In the genomic region with DNA sequence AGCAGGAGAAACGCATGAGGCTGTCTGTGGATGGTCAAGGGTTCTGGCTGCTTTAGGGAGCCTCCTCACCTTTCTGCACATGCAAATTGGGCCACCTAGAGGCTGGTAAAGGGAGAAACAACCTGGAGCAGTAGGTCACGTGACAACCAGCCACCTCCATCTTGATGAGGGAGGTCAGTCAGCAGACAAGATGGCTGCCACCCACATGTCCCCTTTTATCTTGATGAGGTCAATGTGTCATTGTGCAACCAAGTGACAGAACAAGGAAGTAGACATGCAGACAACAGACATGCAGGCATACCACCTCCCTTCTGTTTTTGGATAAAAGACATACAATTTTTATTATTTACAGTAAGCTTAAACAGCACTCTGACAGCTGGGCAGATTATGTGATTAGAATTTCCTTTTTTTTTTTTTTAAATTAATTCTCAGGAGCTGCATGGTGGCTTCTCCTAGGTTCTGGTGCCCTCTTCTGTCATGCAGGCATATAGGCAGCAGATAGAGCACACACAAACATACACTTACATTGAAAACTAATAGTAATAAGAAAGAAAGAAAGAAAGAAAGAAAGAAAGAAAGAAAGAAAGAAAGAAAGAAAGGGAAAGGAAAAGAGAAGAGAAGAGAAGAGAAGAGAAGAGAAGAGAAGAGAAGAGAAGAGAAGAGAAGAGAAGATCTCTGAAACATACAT, we compare ENCODE assay signal across 11 mouse cellular contexts. TPM values are rescaled to one million over a fixed set of nuclear protein-coding genes. Genes with fewer than 3 reads are reported as not detected.
A peak's percentile ranks its signal among the peaks of the same experiment; 100 is the strongest.
DNase-seq lines count a peak whose midpoint lies in the region; ATAC-seq and TF ChIP-seq lines count a peak whose summit lies in the region.
"Had no signal": no experiment of that assay in that cellular context is flagged by ENCODE, and none has a peak within 500 bp of the region (broad histone marks: within the 10 kb centered on the region; RNA-seq: fewer than 3 reads in every experiment).

No protein-coding gene starts in this region.

- H3K36me3 ChIP-seq in intestine, postnatal 0 days (ENCODE audit: control insufficient read depth, insufficient read depth): no peaks in the 10 kb centered on the region
- no peaks in the 10 kb centered on the region for H3K36me3 ChIP-seq in intestine, embryonic 15.5 days
- H3K36me3 ChIP-seq in CH12.LX (replicated peaks in 1 of 2; ENCODE audit: control insufficient read depth in 1 of 2, insufficient read depth in 1 of 2, low read length in 1 of 2): no peaks in the 10 kb centered on the region
- no peaks in the 10 kb centered on the region for H3K36me3 ChIP-seq in liver, postnatal 0 days (replicated peaks; ENCODE audit: insufficient read depth, low read length)

- H3K4me1 ChIP-seq in intestine, postnatal 0 days (replicated peaks; ENCODE audit: control insufficient read depth, insufficient read depth, low read length): no peaks in the 10 kb centered on the region
- H3K4me1 ChIP-seq in intestine, embryonic 15.5 days (replicated peaks): no peaks in the 10 kb centered on the region
- H3K4me1 ChIP-seq in CH12.LX (ENCODE audit: control insufficient read depth in 1 of 2, insufficient read depth in 2 of 2): no peaks in the 10 kb centered on the region
- H3K4me1 ChIP-seq in liver, postnatal 0 days (ENCODE audit: insufficient read depth): no peaks in the 10 kb centered on the region

- no peaks in the 10 kb centered on the region for H3K9me3 ChIP-seq in intestine, postnatal 0 days (ENCODE audit: control insufficient read depth)
- H3K9me3 ChIP-seq in intestine, embryonic 15.5 days: no peaks in the 10 kb centered on the region
- H3K9me3 ChIP-seq in CH12.LX (replicated peaks; ENCODE audit: low read length): no peaks in the 10 kb centered on the region
- no peaks in the 10 kb centered on the region for H3K9me3 ChIP-seq in liver, postnatal 0 days (ENCODE audit: low read length)

- ATAC-seq in intestine, postnatal 0 days: no peak
- no peak for ATAC-seq in intestine, embryonic 15.5 days
- ATAC-seq in liver, postnatal 0 days: peak; percentile 48; the same call in 1 of the 2 replicates
- no peak for ATAC-seq in megakaryocyte-erythroid progenitor cell, adult 5-6 weeks (replicated peaks; ENCODE audit: low FRiP score, low TSS enrichment, poor library complexity, severe bottlenecking)

- in situ Hi-C loops in CH12.LX (cut with MboI; ENCODE audit: low pct_ligation_motif_present, low pct_unique_long_range_greater_than_20kb, low sequenced_read_pairs): no loop called here

- TF ChIP-seq POLR2A in CH12.LX (IDR thresholded peaks at IDR 0.05; ENCODE audit: low read depth, low read length): no peak

- H3K9ac ChIP-seq in intestine, postnatal 0 days (ENCODE audit: low read depth, low read length): no peak overlapping the region
- H3K9ac ChIP-seq in intestine, embryonic 15.5 days: no peak overlapping the region
- H3K9ac ChIP-seq in CH12.LX (ENCODE audit: insufficient read depth, low read depth): no peak overlapping the region
- no peak overlapping the region for H3K9ac ChIP-seq in liver, postnatal 0 days (replicated peaks)

- WGBS in intestine, postnatal 0 days: 80% methylated on average over 2 of the region's 2 CpGs
- WGBS in intestine, embryonic 15.5 days: 91% methylated on average over 2 of the region's 2 CpGs
- 76% methylated on average over 2 of the region's 2 CpGs for WGBS in liver, postnatal 0 days (ENCODE audit: insufficient replicate concordance)

- no peak overlapping the region for H3K27ac ChIP-seq in intestine, postnatal 0 days (ENCODE audit: low read depth, low read length)
- no peak overlapping the region for H3K27ac ChIP-seq in intestine, embryonic 15.5 days
- no peak overlapping the region for H3K27ac ChIP-seq in CH12.LX (ENCODE audit: insufficient read depth, low read depth)
- H3K27ac ChIP-seq in liver, postnatal 0 days (ENCODE audit: low read depth): no peak overlapping the region

- H3K27me3 ChIP-seq in intestine, postnatal 0 days (replicated peaks; ENCODE audit: control insufficient read depth, insufficient read depth, low read length): no peaks in the 10 kb centered on the region
- no peaks in the 10 kb centered on the region for H3K27me3 ChIP-seq in intestine, embryonic 15.5 days (replicated peaks)
- no peaks in the 10 kb centered on the region for H3K27me3 ChIP-seq in CH12.LX (replicated peaks)
- no peaks in the 10 kb centered on the region for H3K27me3 ChIP-seq in liver, postnatal 0 days (ENCODE audit: insufficient read depth, low read length)

- no peaks in the 10 kb centered on the region for H3K79me2 ChIP-seq in CH12.LX (replicated peaks; ENCODE audit: control insufficient read depth, extremely low read depth, insufficient read depth, poor library complexity, severe bottlenecking)

- H3K4me2 ChIP-seq in intestine, postnatal 0 days (replicated peaks; ENCODE audit: low read depth): no peak overlapping the region
- H3K4me2 ChIP-seq in intestine, embryonic 15.5 days (replicated peaks): no peak overlapping the region
- H3K4me2 ChIP-seq in CH12.LX (ENCODE audit: insufficient read depth, low read depth, poor library complexity, severe bottlenecking): no peak overlapping the region
- H3K4me2 ChIP-seq in liver, postnatal 0 days (ENCODE audit: low read depth, low read length): no peak overlapping the region

- DNase-seq in CH12.LX (ENCODE audit: extremely low read depth): peak; percentile 86
- peak; percentile 86 for DNase-seq in adipocyte (ENCODE audit: low spot score)
- DNase-seq in liver, postnatal 0 days: no peak
- DNase-seq in adrenal gland, adult 2 months: no peak
- DNase-seq in layer of hippocampus, adult 11-12 months (ENCODE audit: low spot score): no peak
- DNase-seq: kidney, adult 11 months; lung, postnatal 36 days had no signal

- peak; percentile 48 for TF ChIP-seq CTCF in intestine, postnatal 0 days (IDR thresholded peaks at IDR 0.05; ENCODE audit: low read depth)
- peak in 1 of 2 experiments; percentile 32; a peak in 2 of 4 replicates for TF ChIP-seq CTCF in CH12.LX (conservative IDR thresholded peaks at IDR 0.05 in 1 of 2, IDR thresholded peaks at IDR 0.05 in 1 of 2; ENCODE audit: low read depth in 2 of 2, low read length in 2 of 2)
- TF ChIP-seq CTCF in liver, postnatal 0 days (IDR thresholded peaks at IDR 0.05; ENCODE audit: low read depth): no peak

- peak; percentile 0 for TF ChIP-seq RAD21 in CH12.LX (IDR thresholded peaks at IDR 0.05; ENCODE audit: low read depth, low read length)

- H3K4me3 ChIP-seq in intestine, postnatal 0 days (ENCODE audit: low read depth, low read length): no peak overlapping the region
- H3K4me3 ChIP-seq in intestine, embryonic 15.5 days (replicated peaks): no peak overlapping the region
- no peak overlapping the region for H3K4me3 ChIP-seq in CH12.LX (replicated peaks in 1 of 3; ENCODE audit: low read depth in 2 of 3, low read length in 2 of 3, poor library complexity in 1 of 3)
- no peak overlapping the region for H3K4me3 ChIP-seq in liver, postnatal 0 days (ENCODE audit: low read depth, low read length)

- dilution Hi-C loops in CH12.LX (cut with MboI; ENCODE audit: extremely low pct_ligation_motif_present, extremely low pct_unique_long_range_greater_than_20kb, low sequenced_read_pairs): no loop called here

- no peak for TF ChIP-seq EP300 in CH12.LX (IDR thresholded peaks at IDR 0.05; ENCODE audit: low read length)
- TF ChIP-seq EP300 in liver, postnatal 0 days (IDR thresholded peaks at IDR 0.05; ENCODE audit: low read depth): no peak

TF ChIP-seq in CH12.LX, 34 proteins besides CTCF, POLR2A, EP300 and RAD21 (continues in another document):
- TF ChIP-seq IRF4 (IDR thresholded peaks at IDR 0.05; ENCODE audit: low read depth, low read length): no peak
- no peak for TF ChIP-seq MAFK (IDR thresholded peaks at IDR 0.05; ENCODE audit: insufficient replicate concordance, low read length)
- TF ChIP-seq E2F4 (IDR thresholded peaks at IDR 0.05; ENCODE audit: insufficient replicate concordance, low read depth, low read length): no peak
- no peak for TF ChIP-seq NELFE (IDR thresholded peaks at IDR 0.05; ENCODE audit: low read depth, low read length)
- TF ChIP-seq MYC (IDR thresholded peaks at IDR 0.05; ENCODE audit: low read depth, low read length): no peak
- no peak for TF ChIP-seq GABPA (IDR thresholded peaks at IDR 0.05; ENCODE audit: insufficient replicate concordance, low read depth, low read length)
- TF ChIP-seq JUN (IDR thresholded peaks at IDR 0.05; ENCODE audit: insufficient read depth, low read depth, low read length): no peak
- TF ChIP-seq POLR2AphosphoS2 (IDR thresholded peaks at IDR 0.05; ENCODE audit: low read depth, low read length): no peak
- TF ChIP-seq MEF2A (IDR thresholded peaks at IDR 0.05; ENCODE audit: borderline replicate concordance, low read depth, low read length): no peak
- peak; percentile 55 for TF ChIP-seq NRF1 (IDR thresholded peaks at IDR 0.05; ENCODE audit: low read depth, low read length)
- peak; percentile 63 for TF ChIP-seq USF1 (IDR thresholded peaks at IDR 0.05; ENCODE audit: low read depth, low read length)
- peak; percentile 5 for TF ChIP-seq SMC3 (IDR thresholded peaks at IDR 0.05; ENCODE audit: low read depth, low read length)
- 0 out of 2 replicates have a peak, but pooled peaks have one; percentile 39 for TF ChIP-seq MAX (IDR thresholded peaks at IDR 0.05; ENCODE audit: low read length)
- no peak for TF ChIP-seq HCFC1 (IDR thresholded peaks at IDR 0.05; ENCODE audit: low read depth, low read length)
- TF ChIP-seq ZC3H11A (IDR thresholded peaks at IDR 0.05; ENCODE audit: low read depth, low read length): peak; percentile 30
- TF ChIP-seq ZMIZ1 (IDR thresholded peaks at IDR 0.05; ENCODE audit: low read depth, low read length): no peak
- TF ChIP-seq MXI1 (IDR thresholded peaks at IDR 0.05; ENCODE audit: low read depth, low read length): no peak
- peak; percentile 61 for TF ChIP-seq USF2 (conservative IDR thresholded peaks at IDR 0.05; ENCODE audit: low read depth, low read length)
- TF ChIP-seq ELF1 (IDR thresholded peaks at IDR 0.05; ENCODE audit: low read depth, low read length): no peak
- TF ChIP-seq TBP (conservative IDR thresholded peaks at IDR 0.05; ENCODE audit: low read depth, low read length): no peak
- TF ChIP-seq CHD1 (IDR thresholded peaks at IDR 0.05; ENCODE audit: low read depth, low read length): no peak

RNA-seq across cellular contexts. Expression of a gene that starts 58.9 kb away (rescaled TPM):
- not detected in 2 replicates for polyA plus RNA-seq in intestine, postnatal 0 days (2015; fragmentation: Nextera tagmentation; extraction: Ambion mirVana)
- not detected in 2 replicates for polyA plus RNA-seq in intestine, embryonic 15.5 days (2015; fragmentation: Nextera tagmentation; extraction: Ambion mirVana)
- total RNA-seq in CH12.LX (2012; rRNA removed) (not detected in 2 replicates), CH12.LX (2014; rRNA removed) (not detected in 2 replicates)
- polyA plus RNA-seq in CH12.LX (2012; ENCODE audit: insufficient read length, low read depth): not detected in 2 replicates
- polyA plus RNA-seq in liver, postnatal 0 days (2015; fragmentation: Nextera tagmentation; extraction: Ambion mirVana): not detected in 2 replicates
- total RNA-seq in megakaryocyte-erythroid progenitor cell, adult 5-6 weeks (2014; fragmentation: Nextera tagmentation): not detected in 2 replicates
- not detected in 2 replicates for total RNA-seq in megakaryocyte-erythroid progenitor cell, adult 5-6 weeks (2017)
- total RNA-seq in adrenal gland, adult 2 months (2021): not detected
- not detected in 2 replicates for polyA plus RNA-seq in adrenal gland, adult 2 months (2012; rRNA removed)
- polyA plus RNA-seq: small intestine, adult 2 months had no signal

Comparison
In these comparisons a context has a peak if more than half of its experiments do, and no peak if none do; other contexts are left out.
1. DNase-seq: peak in CH12.LX (single experiment) and adipocyte (single experiment); none in liver, postnatal 0 days (single experiment), adrenal gland, adult 2 months (single experiment) and layer of hippocampus, adult 11-12 months (single experiment).